Mouse (Mus musculus): Measurements from ENCODE around the gene Med27.

DNA sequence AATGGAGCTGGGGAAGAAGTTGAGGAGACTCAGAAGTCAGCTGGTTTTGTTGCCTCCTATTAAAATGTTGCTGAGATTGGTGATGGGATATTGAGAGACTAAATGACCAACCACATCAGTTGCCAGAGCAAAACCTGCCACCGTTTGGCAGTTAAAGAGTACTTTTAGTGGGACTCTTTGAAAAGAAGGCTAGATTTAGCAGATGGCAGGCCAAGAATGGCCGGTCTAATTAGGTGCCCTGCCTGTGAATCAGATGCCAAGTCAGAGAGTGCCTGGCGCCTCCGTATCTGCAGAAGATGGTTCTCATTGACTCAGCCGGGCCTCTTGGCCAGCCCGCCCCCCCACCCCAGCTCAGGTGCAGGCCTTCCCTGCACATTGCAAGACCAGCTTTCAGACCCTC, 173.6 kb downstream of the Med27 start:
- no peak for TF ChIP-seq POLR2A (IDR thresholded peaks at IDR 0.05; ENCODE audit: low read depth, low read length)
- no peak for TF ChIP-seq CTCF (conservative IDR thresholded peaks at IDR 0.05; ENCODE audit: insufficient read depth, insufficient read length, low read depth, low read length)

Measured in kidney, adult 2 months (tissue).